Mouse (Mus musculus) heart, embryonic 16.5 days (tissue): Measurements from ENCODE around the gene Il17c. TPM values are rescaled to one million over a fixed set of nuclear protein-coding genes. Genes with fewer than 3 reads are reported as not detected.

Experiments
- ATAC-seq: fragments of 200-750 bp; cut with Nextera tagmentation; replicated peaks from 2 replicates; pipeline ENCODE4 v1.8.0; 2017; ENCODE audit warnings: moderate number of reproducible peaks; ENCODE audit not compliant: insufficient read depth, low FRiP score; ENCODE audit errors: extremely low read depth
- H3K27ac ChIP-seq: fragments of 300-500 bp; sonication (generic); 2 replicates; pipeline ENCODE4 v1.5.1; 2014; ENCODE audit warnings: mild to moderate bottlenecking, low read length, control low read depth, moderate library complexity
- H3K27me3 ChIP-seq: fragments of 300-500 bp; sonication (generic); 2 replicates; pipeline ENCODE4 v1.6.1; 2014; ENCODE audit warnings: low read length, mixed read lengths; ENCODE audit not compliant: control insufficient read depth, insufficient read depth
- H3K36me3 ChIP-seq: fragments of 300-500 bp; sonication (generic); 2 replicates; pipeline ENCODE4 v1.6.1; 2014; ENCODE audit not compliant: control insufficient read depth, insufficient read depth
- H3K4me1 ChIP-seq: fragments of 300-500 bp; sonication (generic); 2 replicates; pipeline ENCODE4 v1.6.1; 2014; ENCODE audit warnings: low read length, mixed read lengths; ENCODE audit not compliant: control insufficient read depth, insufficient read depth
- H3K4me2 ChIP-seq: fragments of 300-500 bp; sonication (generic); 2 replicates; pipeline ENCODE4 v1.6.1; 2014; ENCODE audit warnings: low read depth, mild to moderate bottlenecking, control low read depth, low read length
- H3K4me3 ChIP-seq: fragments of 300-500 bp; sonication (generic); 2 replicates; pipeline ENCODE4 v1.5.1; 2014; ENCODE audit warnings: mild to moderate bottlenecking, control low read depth, low read length
- H3K9ac ChIP-seq: fragments of 300-500 bp; sonication (generic); 2 replicates; pipeline ENCODE4 v1.6.1; 2014; ENCODE audit warnings: low read length, control low read depth
- H3K9me3 ChIP-seq: fragments of 300-500 bp; sonication (generic); replicated peaks from 2 replicates; pipeline ENCODE4 v1.6.1; 2016; ENCODE audit warnings: low read length; ENCODE audit not compliant: control insufficient read depth
- WGBS: fragments of 180-500 bp; shearing (Covaris S2); extraction: QIAGEN DNeasy Blood & Tissue Kit; methylation state at CpG from one replicate; pipeline ENCODE4 v1.1.7; 2014; 5-methylcytosine and 5-hydroxymethylcytosine counted together
- polyA plus RNA-seq: library from polyadenylated mRNA; unstranded; fragments of >200 nt; fragmentation: Nextera tagmentation; extraction: Ambion mirVana; gene quantifications from 2 replicates; pipeline ENCODE4 v1.2.1, GENCODE M21; 2015

The Il17c gene
- polyA plus RNA-seq, 1 experiment from 2014 or later = 0.21 TPM

DNA sequence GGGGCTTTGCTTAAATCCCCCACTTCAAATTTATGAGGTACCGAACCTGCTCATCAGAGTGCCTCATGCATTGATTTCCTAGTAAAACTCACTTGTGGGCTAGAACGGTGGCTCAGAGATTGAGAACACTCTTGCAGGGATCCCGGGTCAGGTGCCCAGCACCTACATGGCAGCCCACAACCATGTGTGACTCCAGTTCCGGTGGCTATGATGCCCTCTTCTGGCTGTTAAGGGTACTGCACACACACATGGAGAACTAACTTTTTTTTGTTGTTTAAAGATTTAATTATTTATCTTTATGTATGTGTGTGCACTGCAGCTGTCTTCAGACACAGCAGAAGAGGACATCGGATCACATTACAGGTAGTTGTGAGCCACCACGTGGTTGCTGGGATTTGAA is 13.6 kb downstream of the Il17c start:
- Histone ChIP-seq H3K4me1 (peaks cover 18% of the 10 kb centered on the region), H3K36me3 (peaks cover 19% of the 10 kb centered on the region), H3K27me3 (no peaks in the 10 kb centered on the region), H3K4me2 (no peak overlapping the region), H3K9ac (no peak overlapping the region), H3K4me3 (no peak overlapping the region), H3K27ac (no peak overlapping the region), H3K9me3 (peaks cover 3% of the 10 kb centered on the region)
- no peak for ATAC-seq
- WGBS = 85% methylated on average over 6 of the region's 6 CpGs

DNA sequence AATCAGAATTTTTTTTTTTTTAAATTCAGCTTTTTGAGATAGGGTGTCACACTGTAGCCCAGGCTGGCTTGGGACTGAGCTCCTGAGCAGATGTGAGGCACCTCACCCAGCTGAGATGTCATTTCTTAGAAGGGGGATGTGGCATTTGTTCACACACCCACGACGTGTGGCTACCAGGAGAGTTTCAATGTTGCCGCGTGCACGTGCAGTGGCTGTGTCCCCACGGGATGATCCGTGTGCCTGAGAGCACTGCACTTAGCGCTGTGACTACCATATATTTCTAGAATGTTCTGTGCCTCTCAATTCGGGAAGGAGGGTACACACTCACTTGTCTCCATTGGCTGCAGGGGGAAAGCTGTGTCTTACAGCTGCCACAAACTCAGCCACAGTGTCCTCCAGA is 14.3 kb downstream of the Il17c start:
- Histone ChIP-seq H3K27me3 (no peaks in the 10 kb centered on the region), H3K4me1 (peaks cover 18% of the 10 kb centered on the region), H3K27ac (no peak overlapping the region), H3K9ac (no peak overlapping the region), H3K4me3 (no peak overlapping the region), H3K4me2 (no peak overlapping the region), H3K9me3 (peaks cover 3% of the 10 kb centered on the region), H3K36me3 (peaks cover 19% of the 10 kb centered on the region)
- no peak for ATAC-seq
- 88% methylated on average over 9 of the region's 9 CpGs for WGBS

DNA sequence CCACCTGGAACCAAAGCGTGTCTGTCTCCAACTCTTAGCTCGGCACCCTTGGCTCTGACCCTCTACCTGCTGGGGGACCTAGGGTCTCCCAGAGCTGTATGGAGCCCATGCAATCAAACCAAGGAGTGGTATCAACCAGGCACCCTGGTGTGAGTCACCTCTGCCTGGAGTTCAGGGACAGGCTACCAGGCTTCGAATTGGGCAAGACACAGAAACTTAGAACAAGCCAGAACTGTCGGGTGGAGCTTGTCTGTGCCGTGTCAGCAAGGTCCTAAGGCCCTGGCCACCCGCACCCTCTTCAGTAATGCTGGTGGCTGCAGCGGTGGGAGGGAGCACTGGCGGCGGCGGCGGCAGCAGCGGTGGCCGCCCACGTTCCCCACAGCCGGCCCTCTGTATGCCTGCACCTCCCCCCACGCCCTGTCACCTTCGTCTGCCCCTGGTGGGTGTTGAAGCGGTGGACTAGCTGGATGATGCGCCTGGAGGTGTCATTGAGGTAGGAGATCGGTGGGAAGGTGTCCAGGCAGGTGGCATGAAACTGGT is 14.8 kb downstream of the Il17c start:
- H3K27ac ChIP-seq = no peak overlapping the region
- peaks cover 13% of the 10 kb centered on the region for H3K4me1 ChIP-seq
- H3K4me2 ChIP-seq = no peak overlapping the region
- H3K27me3 ChIP-seq = no peaks in the 10 kb centered on the region
- peaks cover 3% of the 10 kb centered on the region for H3K9me3 ChIP-seq
- H3K36me3 ChIP-seq = peaks cover 19% of the 10 kb centered on the region
- ATAC-seq = no peak
- no peak overlapping the region; the same call in 1 of the 2 replicates for H3K9ac ChIP-seq
- 73% methylated on average over 20 of the region's 20 CpGs for WGBS
- H3K4me3 ChIP-seq = no peak overlapping the region

DNA sequence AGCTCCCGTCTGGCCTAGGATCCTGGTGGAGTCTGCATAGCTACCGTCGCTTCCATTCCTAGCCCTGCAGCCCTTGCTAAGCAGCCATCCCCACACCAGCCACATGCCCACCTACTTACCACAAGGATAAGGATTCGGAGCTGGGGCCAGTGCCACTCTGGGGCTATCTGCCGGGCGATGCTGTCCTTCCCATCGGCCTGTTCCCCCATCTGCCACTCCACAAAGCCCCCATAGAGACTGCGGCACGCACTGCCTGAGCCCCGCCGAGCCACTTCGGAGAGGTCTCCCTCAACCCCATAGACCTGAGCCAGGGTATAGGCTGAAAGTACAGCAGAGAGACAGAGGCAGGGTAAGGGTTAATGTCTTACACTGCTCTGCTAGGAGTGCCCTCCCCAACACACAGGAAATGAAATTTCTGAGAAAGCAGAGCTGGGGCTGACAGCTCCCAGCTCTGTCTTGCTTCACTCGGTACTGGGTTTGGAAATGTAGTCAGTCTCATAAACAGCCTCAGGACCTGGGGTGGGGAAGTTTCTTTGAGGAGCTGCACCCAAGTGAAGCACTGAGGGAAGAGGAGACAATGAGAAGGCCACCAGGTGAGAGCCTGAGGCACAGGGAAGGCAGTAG is 16.0 kb downstream of the Il17c start:
- peak overlapping the region; percentile 38 for H3K9ac ChIP-seq
- 86% methylated on average over 13 of the region's 13 CpGs for WGBS
- no peaks in the 10 kb centered on the region for H3K27me3 ChIP-seq
- H3K4me2 ChIP-seq = peak overlapping the region; percentile 46
- peaks cover 19% of the 10 kb centered on the region for H3K36me3 ChIP-seq
- peak overlapping the region; percentile 18; the same call in 1 of the 2 replicates for H3K4me3 ChIP-seq
- ATAC-seq = no peak
- peak overlapping the region; percentile 59 for H3K27ac ChIP-seq
- peaks cover 3% of the 10 kb centered on the region for H3K9me3 ChIP-seq
- H3K4me1 ChIP-seq = peaks cover 13% of the 10 kb centered on the region

DNA sequence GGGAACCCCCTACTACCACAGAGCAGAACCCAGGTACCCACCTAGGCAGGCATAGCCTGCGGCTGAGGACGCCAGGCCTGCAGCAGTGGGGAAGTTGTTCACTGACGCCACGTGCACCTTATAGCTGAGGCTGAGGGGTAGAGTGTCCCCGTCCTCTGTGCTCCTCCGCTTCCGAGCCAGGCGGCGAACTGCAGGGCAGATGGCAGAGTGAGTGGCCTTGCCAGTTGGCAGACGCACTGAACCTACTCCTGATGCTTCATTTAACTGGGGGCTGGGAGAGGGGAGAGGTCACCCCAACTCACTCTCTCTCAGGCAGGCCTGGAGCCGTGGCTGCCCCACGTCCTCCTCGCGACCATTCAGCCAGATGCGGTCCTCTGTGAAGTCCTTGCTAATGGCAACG is 17.5 kb downstream of the Il17c start:
- peaks cover 3% of the 10 kb centered on the region for H3K9me3 ChIP-seq
- no peak overlapping the region for H3K4me3 ChIP-seq
- peaks cover 11% of the 10 kb centered on the region for H3K4me1 ChIP-seq
- WGBS = 93% methylated on average over 16 of the region's 16 CpGs
- H3K36me3 ChIP-seq = peaks cover 19% of the 10 kb centered on the region
- H3K9ac ChIP-seq = no peak overlapping the region
- no peak overlapping the region for H3K4me2 ChIP-seq
- no peaks in the 10 kb centered on the region for H3K27me3 ChIP-seq
- no peak overlapping the region for H3K27ac ChIP-seq
- no peak for ATAC-seq

DNA sequence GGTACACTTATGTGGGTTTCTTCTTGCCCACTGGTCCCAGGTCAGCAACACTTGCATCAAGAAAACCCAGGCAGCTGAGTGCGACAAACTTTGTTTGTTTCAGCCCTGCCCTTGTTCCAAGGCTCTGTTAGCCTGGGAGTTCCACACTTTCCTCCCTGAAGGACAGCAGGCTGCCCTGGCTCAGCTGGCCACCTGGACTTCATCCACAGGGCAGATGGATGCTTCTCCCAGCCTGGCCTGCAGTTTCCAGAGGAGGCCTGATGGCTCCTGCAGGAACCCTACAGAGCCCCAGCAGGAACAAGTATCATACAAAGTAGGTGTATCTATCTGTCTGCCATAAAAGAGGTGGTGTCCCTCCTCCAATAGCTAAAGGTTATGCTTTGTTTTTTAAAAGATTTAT is 19.5 kb downstream of the Il17c start:
- Histone ChIP-seq H3K4me1 (peaks cover 26% of the 10 kb centered on the region), H3K4me2 (no peak overlapping the region), H3K9ac (no peak overlapping the region), H3K27me3 (no peaks in the 10 kb centered on the region), H3K36me3 (peaks cover 7% of the 10 kb centered on the region; the same call in 1 of the 2 replicates), H3K27ac (no peak overlapping the region), H3K9me3 (no peaks in the 10 kb centered on the region), H3K4me3 (no peak overlapping the region)
- WGBS = 90% methylated on average over 1 of the region's 1 CpGs
- ATAC-seq = no peak

DNA sequence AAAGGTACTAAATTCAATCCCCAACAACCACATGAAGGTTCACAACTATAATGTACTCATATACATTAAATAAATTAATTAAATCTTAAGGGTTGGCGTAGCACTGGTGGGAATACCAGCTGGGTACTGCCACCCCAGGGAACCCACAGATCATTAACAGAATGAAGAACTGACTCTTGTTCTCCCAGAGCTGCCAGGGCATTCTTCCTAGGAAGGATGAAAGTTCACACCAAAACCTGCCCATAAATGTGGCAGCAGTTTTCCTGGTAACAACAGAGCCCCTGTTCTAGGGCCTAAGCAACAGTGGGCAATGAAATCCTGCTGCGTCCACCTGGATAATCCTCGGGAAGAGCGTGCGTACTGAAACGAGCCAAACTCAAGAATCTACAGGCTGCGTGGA is 20.5 kb downstream of the Il17c start:
- H3K4me3 ChIP-seq = peak overlapping the region; percentile 88
- H3K4me1 ChIP-seq = peaks cover 26% of the 10 kb centered on the region
- peak overlapping the region; percentile 85 for H3K9ac ChIP-seq
- H3K9me3 ChIP-seq = no peaks in the 10 kb centered on the region
- peaks cover 2% of the 10 kb centered on the region; the same call in 1 of the 2 replicates for H3K36me3 ChIP-seq
- WGBS = 30% methylated on average over 7 of the region's 7 CpGs
- peak overlapping the region; percentile 100 for H3K4me2 ChIP-seq
- H3K27ac ChIP-seq = peak overlapping the region; percentile 70; the same call in 1 of the 2 replicates
- no peak for ATAC-seq
- no peaks in the 10 kb centered on the region for H3K27me3 ChIP-seq

DNA sequence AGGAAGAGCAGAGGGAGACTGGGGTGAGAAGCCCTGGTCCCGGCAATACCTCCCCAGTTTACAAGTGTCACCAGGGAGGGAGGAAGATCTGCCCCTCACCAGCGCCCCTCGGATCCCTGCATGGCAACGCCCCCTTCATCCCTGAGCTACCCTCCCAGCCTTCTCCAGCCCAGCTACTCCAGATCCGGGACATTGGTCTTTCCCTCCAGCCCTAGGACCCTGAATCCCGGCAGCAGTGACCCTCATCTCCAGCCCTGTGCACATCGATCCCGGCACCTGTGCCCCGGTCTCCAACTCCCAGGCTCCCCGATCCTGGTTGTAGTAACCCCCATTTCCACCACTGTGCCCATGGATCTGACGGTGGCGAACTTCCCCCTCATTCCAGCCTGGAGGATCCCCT is 21.0 kb downstream of the Il17c start:
- peaks cover 26% of the 10 kb centered on the region for H3K4me1 ChIP-seq
- H3K36me3 ChIP-seq = no peaks in the 10 kb centered on the region; the same call in 1 of the 2 replicates
- H3K4me2 ChIP-seq = peak overlapping the region; percentile 100
- 3% methylated on average over 12 of the region's 12 CpGs for WGBS
- H3K9me3 ChIP-seq = no peaks in the 10 kb centered on the region
- peak overlapping the region; percentile 85 for H3K9ac ChIP-seq
- 0 out of 2 replicates have a peak, but pooled peaks have one; percentile 0 for ATAC-seq
- peak overlapping the region; percentile 88 for H3K4me3 ChIP-seq
- peak overlapping the region; percentile 70 for H3K27ac ChIP-seq
- H3K27me3 ChIP-seq = no peaks in the 10 kb centered on the region

DNA sequence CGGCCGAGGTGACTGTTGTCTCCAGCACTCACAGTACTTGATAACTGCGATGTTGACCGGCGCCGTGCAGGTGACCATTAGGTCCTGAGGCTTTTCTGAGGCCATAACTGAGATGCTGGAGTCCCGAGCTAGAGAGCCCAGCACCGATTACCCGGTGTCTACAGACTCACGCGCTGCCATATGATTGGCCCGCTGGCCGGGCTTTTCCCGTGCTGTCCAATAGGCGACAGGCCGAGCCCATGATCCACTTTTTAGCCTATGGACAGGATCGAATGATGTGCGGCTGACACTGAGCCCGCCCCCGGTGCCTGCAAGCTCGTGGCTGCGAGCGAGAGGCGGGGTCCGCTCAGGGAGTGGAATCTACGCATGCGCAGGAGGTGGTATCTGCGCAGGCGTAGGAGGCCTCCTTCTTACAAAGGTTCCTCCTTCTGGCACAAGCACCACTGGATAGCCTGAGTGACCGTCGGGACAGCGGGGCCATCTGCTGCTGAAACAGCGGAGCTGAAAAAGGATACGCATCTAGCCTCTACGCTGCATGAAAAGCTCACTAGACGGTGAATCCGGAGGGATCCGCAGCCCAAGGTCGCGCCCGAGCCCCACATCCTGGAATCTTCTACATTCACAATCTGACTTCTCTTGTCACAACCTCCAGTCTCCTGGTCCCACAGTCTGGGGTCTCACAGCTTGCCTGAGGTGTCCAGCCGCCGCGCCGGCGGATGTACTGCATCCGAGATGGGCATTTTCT is 21.6 kb downstream of the Il17c start, which contains the start of gene Mvd:
TSS of gene Mvd (minus strand) at position 161 of the 745 bp plus-strand sequence.
- under 1% methylated on average over 47 of the region's 47 CpGs for WGBS
- H3K9me3 ChIP-seq = no peaks in the 10 kb centered on the region
- H3K27ac ChIP-seq = peak within 1 kb of the TSS; percentile 93
- H3K36me3 ChIP-seq = no peaks in the 10 kb centered on the region; the same call in 1 of the 2 replicates
- ATAC-seq = peak; percentile 94
- H3K4me3 ChIP-seq = peak within 1 kb of the TSS; percentile 88
- H3K27me3 ChIP-seq = no peaks in the 10 kb centered on the region
- peak within 1 kb of the TSS; percentile 100 for H3K4me2 ChIP-seq
- H3K4me1 ChIP-seq = peaks cover 23% of the 10 kb centered on the region
- H3K9ac ChIP-seq = peak within 1 kb of the TSS; percentile 85
